Mouse (Mus musculus): ENCODE results near the gene Bcat2. TPM values are rescaled to one million over a fixed set of nuclear protein-coding genes. Genes with fewer than 3 reads are reported as not detected.

Bcat2 gene
- polyA plus RNA-seq, 1 experiment from 2014 or later = 29.4 TPM

DNA sequence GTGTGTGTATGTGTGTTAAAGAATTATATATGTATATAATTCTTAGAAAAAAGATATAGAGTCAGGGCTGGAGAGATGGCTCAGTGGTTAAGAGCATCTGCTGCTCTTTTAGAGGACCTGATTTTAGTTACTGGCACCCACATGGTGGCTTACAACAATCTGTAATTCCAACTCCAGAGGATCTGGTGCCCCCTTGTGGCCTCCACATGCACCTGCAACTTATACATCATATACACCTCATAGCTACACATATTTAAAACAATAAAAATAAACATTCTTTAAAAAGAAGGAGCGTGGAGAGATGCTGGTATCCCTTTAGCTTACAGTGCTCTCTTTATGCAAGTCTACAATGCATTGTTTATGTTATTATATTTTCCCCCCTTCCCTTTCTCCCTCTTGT is 25.4 kb upstream of the Bcat2 start:
- ATAC-seq (no peak), DNase-seq (ENCODE audit: low spot score) (no peak)
- WGBS = 79% methylated on average over 1 of the region's 1 CpGs
- Histone ChIP-seq H3K4me3 (ENCODE audit: low read depth, low read length) (no peak overlapping the region), H3K36me3 (ENCODE audit: insufficient read depth, low read length) (no peaks in the 10 kb centered on the region), H3K4me1 (ENCODE audit: insufficient read depth, low read depth, low read length) (no peaks in the 10 kb centered on the region), H3K9me3 (ENCODE audit: low read length) (no peaks in the 10 kb centered on the region), H3K9ac (replicated peaks; ENCODE audit: low read depth) (no peak overlapping the region), H3K27me3 (replicated peaks; ENCODE audit: insufficient read depth, low read length) (no peaks in the 10 kb centered on the region), H3K27ac (ENCODE audit: low read length) (no peak overlapping the region), H3K4me2 (replicated peaks; ENCODE audit: low read depth, low read length) (no peak overlapping the region)
- TF ChIP-seq EP300 (IDR thresholded peaks at IDR 0.05) (no peak), CTCF (IDR thresholded peaks at IDR 0.05) (peak; percentile 38)

DNA sequence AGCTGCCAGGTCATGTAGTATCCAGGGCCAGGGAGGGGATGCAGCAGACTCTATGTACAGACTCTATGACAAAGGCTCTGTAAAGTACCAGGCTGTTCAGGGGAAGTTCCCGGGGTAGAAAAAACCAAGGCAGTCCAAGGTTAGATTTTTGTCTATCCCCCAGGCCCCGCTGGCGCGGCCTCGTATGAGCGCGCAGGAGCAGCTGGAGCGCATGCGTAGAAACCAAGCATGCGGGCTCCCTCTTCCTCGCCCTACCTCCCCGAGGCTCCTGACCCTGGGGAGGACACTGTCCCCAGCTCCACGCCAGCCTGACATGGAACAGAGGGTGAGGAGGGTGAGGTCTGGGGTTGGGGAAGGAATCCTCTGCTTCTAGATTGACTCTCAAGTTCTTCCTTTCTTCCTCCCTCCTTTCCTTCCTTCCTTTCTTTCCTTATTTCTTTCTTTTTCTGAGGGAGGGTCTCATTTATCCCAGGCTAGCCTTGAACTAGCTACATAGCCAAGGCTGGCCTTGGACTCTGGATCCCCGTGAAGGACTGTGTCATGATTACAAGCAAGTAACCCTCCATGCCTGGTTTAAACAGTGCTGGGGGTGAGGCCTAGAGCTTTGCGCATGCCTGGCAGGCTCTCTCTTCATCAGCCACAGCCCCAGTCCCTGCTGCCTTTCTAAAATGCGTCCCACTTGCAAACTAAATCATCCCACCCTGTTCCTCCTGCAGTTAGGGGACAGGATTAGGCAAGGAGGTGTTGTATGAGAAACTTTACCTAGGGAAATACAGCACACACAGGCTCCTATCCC is 20.1 kb upstream of the Bcat2 start:
- WGBS = 86% methylated on average over 16 of the region's 16 CpGs
- Histone ChIP-seq H3K4me2 (replicated peaks; ENCODE audit: low read depth, low read length) (no peak overlapping the region), H3K4me1 (ENCODE audit: insufficient read depth, low read depth, low read length) (no peaks in the 10 kb centered on the region), H3K4me3 (ENCODE audit: low read depth, low read length) (no peak overlapping the region), H3K27ac (ENCODE audit: low read length) (no peak overlapping the region), H3K9me3 (ENCODE audit: low read length) (no peaks in the 10 kb centered on the region), H3K27me3 (replicated peaks; ENCODE audit: insufficient read depth, low read length) (no peaks in the 10 kb centered on the region), H3K9ac (replicated peaks; ENCODE audit: low read depth) (no peak overlapping the region), H3K36me3 (ENCODE audit: insufficient read depth, low read length) (no peaks in the 10 kb centered on the region)
- DNase-seq (ENCODE audit: low spot score) (no peak), ATAC-seq (no peak)
- no peak for TF ChIP-seq CTCF (IDR thresholded peaks at IDR 0.05)
- TF ChIP-seq EP300 (IDR thresholded peaks at IDR 0.05) = no peak

DNA sequence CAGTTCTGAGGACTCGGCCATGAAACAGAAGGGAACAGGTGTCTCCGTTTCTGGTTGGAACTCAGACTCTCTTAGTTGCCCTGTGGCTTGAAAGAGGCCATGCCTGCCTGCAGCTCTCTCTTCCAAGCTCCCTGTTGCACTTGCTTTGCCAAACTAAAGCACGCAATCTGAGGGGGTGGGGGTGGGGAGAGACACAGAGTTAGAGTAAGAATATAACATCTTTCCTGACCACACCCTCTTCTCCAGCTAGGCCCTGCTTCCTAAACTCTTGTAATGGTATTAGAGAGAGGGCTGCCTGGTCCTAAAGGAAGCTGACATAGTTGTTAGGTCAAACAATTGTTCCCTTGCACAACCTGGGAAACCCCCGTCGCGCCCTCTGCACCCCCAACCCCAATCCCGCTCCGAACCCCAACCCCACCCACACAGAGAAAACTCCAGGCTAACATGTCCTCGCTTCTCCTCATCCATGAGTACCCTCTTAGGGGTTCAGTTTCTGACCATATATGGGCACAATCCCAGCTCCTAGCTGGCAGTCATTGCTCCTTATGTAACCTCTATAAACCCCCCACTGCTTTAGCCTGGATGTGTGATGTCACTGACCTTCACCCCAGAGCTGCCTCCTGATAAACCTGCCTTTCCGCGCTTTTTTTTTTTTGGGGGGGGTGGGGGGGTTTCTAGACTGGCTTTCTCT is 19.0 kb upstream of the Bcat2 start:
- WGBS = 75% methylated on average over 11 of the region's 11 CpGs
- Histone ChIP-seq H3K4me1 (ENCODE audit: insufficient read depth, low read depth, low read length) (no peaks in the 10 kb centered on the region), H3K4me2 (replicated peaks; ENCODE audit: low read depth, low read length) (no peak overlapping the region), H3K9ac (replicated peaks; ENCODE audit: low read depth) (no peak overlapping the region), H3K4me3 (ENCODE audit: low read depth, low read length) (no peak overlapping the region), H3K9me3 (ENCODE audit: low read length) (no peaks in the 10 kb centered on the region), H3K27ac (ENCODE audit: low read length) (no peak overlapping the region), H3K36me3 (ENCODE audit: insufficient read depth, low read length) (no peaks in the 10 kb centered on the region), H3K27me3 (replicated peaks; ENCODE audit: insufficient read depth, low read length) (no peaks in the 10 kb centered on the region)
- DNase-seq (ENCODE audit: low spot score) (no peak), ATAC-seq (no peak)
- no peak for TF ChIP-seq EP300 (IDR thresholded peaks at IDR 0.05)
- no peak for TF ChIP-seq CTCF (IDR thresholded peaks at IDR 0.05)

DNA sequence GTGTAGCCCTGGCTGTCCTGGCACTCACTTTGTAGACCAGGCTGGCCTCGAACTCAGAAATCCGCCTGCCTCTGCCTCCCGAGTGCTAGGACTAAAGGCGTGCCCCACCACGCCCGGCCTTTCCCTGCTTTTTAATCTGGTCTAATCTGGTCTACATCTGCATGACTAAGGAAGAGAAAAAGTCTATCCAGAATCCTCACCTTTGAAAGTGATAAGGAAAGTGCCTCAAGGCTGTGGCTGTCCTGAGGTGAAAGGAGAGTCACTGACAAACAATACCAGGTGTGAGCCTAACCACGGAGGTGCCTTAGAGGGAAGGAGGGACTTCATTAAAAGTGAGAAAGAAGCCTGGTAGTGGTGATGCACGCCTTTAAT is 18.5 kb upstream of the Bcat2 start:
- no peak overlapping the region for H3K4me3 ChIP-seq (ENCODE audit: low read depth, low read length)
- no peaks in the 10 kb centered on the region for H3K9me3 ChIP-seq (ENCODE audit: low read length)
- no peak overlapping the region for H3K27ac ChIP-seq (ENCODE audit: low read length)
- no peak for ATAC-seq
- no peaks in the 10 kb centered on the region for H3K27me3 ChIP-seq (replicated peaks; ENCODE audit: insufficient read depth, low read length)
- 69% methylated on average over 8 of the region's 8 CpGs for WGBS
- TF ChIP-seq CTCF (IDR thresholded peaks at IDR 0.05) (no peak), EP300 (IDR thresholded peaks at IDR 0.05) (no peak)
- DNase-seq (ENCODE audit: low spot score) = no peak
- no peak overlapping the region for H3K9ac ChIP-seq (replicated peaks; ENCODE audit: low read depth)
- no peaks in the 10 kb centered on the region for H3K36me3 ChIP-seq (ENCODE audit: insufficient read depth, low read length)
- H3K4me2 ChIP-seq (replicated peaks; ENCODE audit: low read depth, low read length) = no peak overlapping the region
- no peaks in the 10 kb centered on the region for H3K4me1 ChIP-seq (ENCODE audit: insufficient read depth, low read depth, low read length)

DNA sequence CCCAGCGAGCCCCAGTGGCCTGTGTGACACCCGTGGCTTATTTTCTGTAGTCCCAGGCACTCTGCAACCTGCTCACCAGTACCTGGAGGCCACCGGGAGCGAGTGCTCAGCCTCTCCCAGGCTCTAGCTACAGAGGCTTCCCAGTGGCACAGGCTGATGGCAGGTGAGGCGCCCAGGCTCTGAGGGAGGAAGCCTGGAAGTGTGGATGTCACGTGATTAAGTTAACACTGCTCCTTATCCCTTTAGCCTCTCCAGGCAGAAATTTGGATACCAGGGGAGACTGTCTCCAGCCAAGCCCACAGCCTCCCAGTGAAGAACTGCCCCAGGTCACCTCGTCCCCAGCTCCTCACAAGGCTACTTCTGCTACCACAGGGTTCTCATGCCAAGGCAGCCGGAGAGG is 16.4 kb upstream of the Bcat2 start:
- no peaks in the 10 kb centered on the region for H3K36me3 ChIP-seq (ENCODE audit: insufficient read depth, low read length)
- H3K9me3 ChIP-seq (ENCODE audit: low read length) = no peaks in the 10 kb centered on the region
- WGBS = 56% methylated on average over 8 of the region's 8 CpGs
- H3K27ac ChIP-seq (ENCODE audit: low read length) = no peak overlapping the region
- no peak overlapping the region for H3K4me3 ChIP-seq (ENCODE audit: low read depth, low read length)
- TF ChIP-seq EP300 (IDR thresholded peaks at IDR 0.05) = no peak
- TF ChIP-seq CTCF (IDR thresholded peaks at IDR 0.05) = no peak
- no peaks in the 10 kb centered on the region for H3K27me3 ChIP-seq (replicated peaks; ENCODE audit: insufficient read depth, low read length)
- DNase-seq (ENCODE audit: low spot score) (no peak), ATAC-seq (no peak)
- no peak overlapping the region for H3K4me2 ChIP-seq (replicated peaks; ENCODE audit: low read depth, low read length)
- no peak overlapping the region for H3K9ac ChIP-seq (replicated peaks; ENCODE audit: low read depth)
- no peaks in the 10 kb centered on the region for H3K4me1 ChIP-seq (ENCODE audit: insufficient read depth, low read depth, low read length)

DNA sequence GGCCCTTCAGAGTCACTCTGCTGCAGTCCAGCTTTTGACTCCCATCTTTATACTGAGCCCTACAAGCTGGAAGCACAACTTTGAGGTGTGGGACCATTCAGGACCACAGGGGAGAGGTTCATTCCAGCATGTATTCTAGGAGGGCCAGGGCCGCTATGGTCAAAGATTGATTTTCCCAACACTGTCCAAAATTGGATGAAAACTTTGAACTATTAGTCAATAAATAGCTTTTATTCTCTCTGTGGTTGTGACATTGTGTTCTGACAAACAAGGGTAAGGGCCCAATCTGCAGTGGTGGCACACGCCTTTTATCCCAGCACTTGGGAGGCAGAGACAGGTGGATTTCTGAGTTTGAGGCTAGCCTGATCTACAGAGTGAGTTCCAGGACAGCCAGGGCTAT is 16.0 kb upstream of the Bcat2 start:
- 96% methylated on average over 2 of the region's 2 CpGs for WGBS
- no peak overlapping the region for H3K4me3 ChIP-seq (ENCODE audit: low read depth, low read length)
- no peak for TF ChIP-seq EP300 (IDR thresholded peaks at IDR 0.05)
- TF ChIP-seq CTCF (IDR thresholded peaks at IDR 0.05) = no peak
- no peak overlapping the region for H3K27ac ChIP-seq (ENCODE audit: low read length)
- no peaks in the 10 kb centered on the region for H3K4me1 ChIP-seq (ENCODE audit: insufficient read depth, low read depth, low read length)
- H3K27me3 ChIP-seq (replicated peaks; ENCODE audit: insufficient read depth, low read length) = no peaks in the 10 kb centered on the region
- no peak for DNase-seq (ENCODE audit: low spot score)
- no peak for ATAC-seq
- no peaks in the 10 kb centered on the region for H3K9me3 ChIP-seq (ENCODE audit: low read length)
- no peak overlapping the region for H3K4me2 ChIP-seq (replicated peaks; ENCODE audit: low read depth, low read length)
- no peaks in the 10 kb centered on the region for H3K36me3 ChIP-seq (ENCODE audit: insufficient read depth, low read length)
- no peak overlapping the region for H3K9ac ChIP-seq (replicated peaks; ENCODE audit: low read depth)
